Mouse (Mus musculus) kidney, embryonic 14.5 days (tissue): ENCODE measurements around the gene Arhgef11. TPM values are rescaled to one million over a fixed set of nuclear protein-coding genes. Genes with fewer than 3 reads are reported as not detected.
"Not testable (repeated sequence)": the region's sequence is repeated elsewhere in the genome, so short reads cannot be mapped to it uniquely, and the experiment has no call there.

Experiments used
- ATAC-seq: fragments of 200-750 bp; cut with Nextera tagmentation; 2 replicates; pipeline ENCODE4 v1.8.0; 2017; ENCODE audit warnings: moderate number of reproducible peaks, mild to moderate bottlenecking, moderate TSS enrichment, moderate library complexity; ENCODE audit not compliant: low FRiP score, low TSS enrichment
- H3K27ac ChIP-seq: fragments of 300-500 bp; sonication (generic); 2 replicates; pipeline ENCODE4 v1.5.1; 2014; ENCODE audit warnings: low read depth, mild to moderate bottlenecking, low read length, moderate library complexity, mixed read lengths
- H3K27me3 ChIP-seq: fragments of 300-500 bp; sonication (generic); 2 replicates; pipeline ENCODE4 v1.6.1; 2014; ENCODE audit warnings: mild to moderate bottlenecking, low read length; ENCODE audit not compliant: control insufficient read depth, insufficient read depth
- H3K36me3 ChIP-seq: fragments of 300-500 bp; sonication (generic); 2 replicates; pipeline ENCODE4 v1.6.1; 2014; ENCODE audit warnings: low read length, mixed read lengths; ENCODE audit not compliant: control insufficient read depth, insufficient read depth
- H3K4me1 ChIP-seq: fragments of 300-500 bp; sonication (generic); 2 replicates; pipeline ENCODE4 v1.6.1; 2014; ENCODE audit warnings: low read length, mixed read lengths; ENCODE audit not compliant: control insufficient read depth, insufficient read depth
- H3K4me2 ChIP-seq: fragments of 300-500 bp; sonication (generic); replicated peaks from 2 replicates; pipeline ENCODE4 v1.6.1; 2014; ENCODE audit warnings: low read depth, mild to moderate bottlenecking, low read length
- H3K4me3 ChIP-seq: fragments of 300-500 bp; sonication (generic); 2 replicates; pipeline ENCODE4 v1.5.1; 2014; ENCODE audit warnings: mild to moderate bottlenecking, low read length
- H3K9ac ChIP-seq: fragments of 300-500 bp; sonication (generic); 2 replicates; pipeline ENCODE4 v1.6.1; 2014; ENCODE audit warnings: low read depth, mild to moderate bottlenecking, low read length, moderate library complexity
- H3K9me3 ChIP-seq: fragments of 300-500 bp; sonication (generic); 2 replicates; pipeline ENCODE4 v1.6.1; 2016; ENCODE audit warnings: low read length; ENCODE audit not compliant: control insufficient read depth
- WGBS: fragments of 180-500 bp; shearing (Covaris S2); extraction: QIAGEN DNeasy Blood & Tissue Kit; methylation state at CpG from one replicate; pipeline ENCODE4 v1.1.7; 2014; 5-methylcytosine and 5-hydroxymethylcytosine counted together
- polyA plus RNA-seq: library from polyadenylated mRNA; unstranded; fragments of >200 nt; fragmentation: Nextera tagmentation; extraction: Ambion mirVana; gene quantifications from 2 replicates; pipeline ENCODE4 v1.2.1, GENCODE M21; 2014

The Arhgef11 gene
- polyA plus RNA-seq: 11.0 and 21.9 TPM in 2 replicates

GRCm38 (mm10) chr3:87616957-87617810 lies at the start of gene Arhgef11:
Gene Arhgef11 (plus strand): TSS chr3:87617559.
- WGBS: 1% methylated on average over 83 of the region's 101 CpGs

DNA sequence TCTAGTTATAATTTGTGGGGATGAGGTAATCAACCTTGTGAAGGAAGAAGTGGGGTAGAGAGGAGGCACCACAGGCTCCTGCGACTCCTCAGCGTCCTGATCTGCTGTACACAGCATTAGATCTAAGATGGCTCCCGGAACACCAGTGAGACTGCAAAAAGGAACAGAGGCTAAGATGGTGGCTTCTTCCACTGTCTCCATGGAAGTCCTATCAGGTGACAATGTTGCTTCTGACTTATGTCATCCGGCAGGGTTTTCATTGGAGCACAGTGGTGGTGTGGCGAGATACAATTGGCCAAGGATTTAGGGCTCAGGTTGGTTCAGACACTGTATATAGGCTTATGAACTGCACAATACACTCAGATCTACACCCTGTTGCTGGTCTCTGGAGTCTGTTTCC lies 48.7 kb upstream of the Arhgef11 start:
- H3K9ac ChIP-seq: no peak overlapping the region
- no peak for ATAC-seq
- no peaks in the 10 kb centered on the region for H3K4me1 ChIP-seq
- H3K36me3 ChIP-seq: no peaks in the 10 kb centered on the region
- H3K27ac ChIP-seq: no peak overlapping the region
- H3K9me3 ChIP-seq: no peaks in the 10 kb centered on the region
- no peak overlapping the region for H3K4me3 ChIP-seq
- H3K4me2 ChIP-seq: no peak overlapping the region
- H3K27me3 ChIP-seq: no peaks in the 10 kb centered on the region
- WGBS: 94% methylated on average over 5 of the region's 5 CpGs

More at GRCm38 (mm10) chr3:87616957-87617810, at the start of gene Arhgef11:
- no peaks in the 10 kb centered on the region for H3K27me3 ChIP-seq
- H3K4me1 ChIP-seq: peaks cover 30% of the 10 kb centered on the region
- peak within 1 kb of the TSS; percentile 91 for H3K27ac ChIP-seq
- ATAC-seq: peak; percentile 95
- peak within 1 kb of the TSS; percentile 87 for H3K4me2 ChIP-seq
- H3K9ac ChIP-seq: peak within 1 kb of the TSS; percentile 91
- peak within 1 kb of the TSS; percentile 79 for H3K4me3 ChIP-seq
- no peaks in the 10 kb centered on the region for H3K9me3 ChIP-seq
- no peaks in the 10 kb centered on the region for H3K36me3 ChIP-seq

GRCm38 (mm10) chr3:87575766-87576165 lies 41.6 kb upstream of the Arhgef11 start:
- ATAC-seq: no peak
- no peak overlapping the region for H3K9ac ChIP-seq
- H3K36me3 ChIP-seq: no peaks in the 10 kb centered on the region
- H3K27ac ChIP-seq: no peak overlapping the region
- no peaks in the 10 kb centered on the region for H3K9me3 ChIP-seq
- H3K27me3 ChIP-seq: no peaks in the 10 kb centered on the region
- H3K4me2 ChIP-seq: no peak overlapping the region
- WGBS: 24% methylated on average over 6 of the region's 6 CpGs
- no peaks in the 10 kb centered on the region for H3K4me1 ChIP-seq
- H3K4me3 ChIP-seq: no peak overlapping the region

DNA sequence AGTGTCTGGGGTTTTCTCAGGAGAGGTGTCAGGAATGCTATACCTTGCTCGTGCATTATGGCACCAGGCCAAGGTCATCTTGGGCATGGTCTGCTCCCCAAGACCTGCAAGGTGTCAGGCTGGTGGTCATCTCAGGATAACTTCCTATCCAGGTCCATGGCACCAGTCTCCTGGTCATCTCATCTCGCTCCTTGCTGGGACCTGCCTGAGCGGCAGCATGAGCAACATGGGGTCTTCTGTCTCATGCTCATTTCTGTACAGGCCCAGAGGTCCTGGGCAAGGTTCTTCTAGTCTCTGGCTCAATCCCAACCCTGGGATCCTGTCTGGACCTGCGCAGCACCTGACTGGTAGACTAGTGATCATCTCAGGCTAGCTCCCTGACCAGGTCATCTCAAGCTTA lies 35.1 kb upstream of the Arhgef11 start:
- Histone ChIP-seq H3K4me3 (no peak overlapping the region), H3K27me3 (no peaks in the 10 kb centered on the region), H3K4me2 (no peak overlapping the region), H3K4me1 (no peaks in the 10 kb centered on the region), H3K27ac (no peak overlapping the region), H3K9ac (no peak overlapping the region), H3K9me3 (no peaks in the 10 kb centered on the region), H3K36me3 (no peaks in the 10 kb centered on the region)
- WGBS: 91% methylated on average over 4 of the region's 4 CpGs
- ATAC-seq: no peak

DNA sequence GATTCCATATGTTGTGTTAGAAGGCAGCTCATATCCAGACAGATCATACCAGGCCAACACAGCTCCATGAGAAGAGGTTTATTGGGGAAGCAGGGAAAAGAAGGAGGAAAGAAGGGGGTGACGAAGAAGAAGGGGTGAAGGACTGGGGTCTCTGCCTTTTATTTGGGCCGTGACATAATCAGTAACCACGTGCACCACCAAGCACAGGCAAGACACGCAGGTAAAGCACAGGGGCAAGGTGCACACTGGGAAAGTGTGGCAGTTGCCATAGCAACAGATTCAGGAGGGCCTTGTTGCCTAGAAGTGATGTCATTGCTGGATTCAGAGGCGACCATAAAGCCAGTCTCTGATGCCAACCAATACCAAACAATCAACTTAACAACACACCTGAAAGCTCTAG lies 23.6 kb upstream of the Arhgef11 start:
- Histone ChIP-seq H3K27me3 (no peaks in the 10 kb centered on the region), H3K4me3 (no peak overlapping the region), H3K36me3 (no peaks in the 10 kb centered on the region), H3K4me2 (no peak overlapping the region), H3K9ac (no peak overlapping the region), H3K27ac (no peak overlapping the region), H3K9me3 (no peaks in the 10 kb centered on the region), H3K4me1 (no peaks in the 10 kb centered on the region)
- ATAC-seq: no peak
- 72% methylated on average over 5 of the region's 5 CpGs for WGBS

- H3K27me3 ChIP-seq, H3K27ac ChIP-seq, H3K4me2 ChIP-seq, ATAC-seq, H3K9me3 ChIP-seq, H3K36me3 ChIP-seq, H3K9ac ChIP-seq, H3K4me3 ChIP-seq, H3K4me1 ChIP-seq: not testable (repeated sequence)
- WGBS: 74% methylated on average over 4 of the region's 4 CpGs
Measured at GRCm38 (mm10) chr3:87595328-87595727, 22.0 kb upstream of the Arhgef11 start.

- not testable (repeated sequence) for H3K9ac ChIP-seq, H3K4me1 ChIP-seq, H3K27me3 ChIP-seq, ATAC-seq, H3K27ac ChIP-seq, H3K4me3 ChIP-seq, H3K36me3 ChIP-seq, H3K4me2 ChIP-seq, H3K9me3 ChIP-seq
- WGBS: 95% methylated on average over 15 of the region's 15 CpGs
Measured at GRCm38 (mm10) chr3:87601077-87601476, 16.3 kb upstream of the Arhgef11 start.

DNA sequence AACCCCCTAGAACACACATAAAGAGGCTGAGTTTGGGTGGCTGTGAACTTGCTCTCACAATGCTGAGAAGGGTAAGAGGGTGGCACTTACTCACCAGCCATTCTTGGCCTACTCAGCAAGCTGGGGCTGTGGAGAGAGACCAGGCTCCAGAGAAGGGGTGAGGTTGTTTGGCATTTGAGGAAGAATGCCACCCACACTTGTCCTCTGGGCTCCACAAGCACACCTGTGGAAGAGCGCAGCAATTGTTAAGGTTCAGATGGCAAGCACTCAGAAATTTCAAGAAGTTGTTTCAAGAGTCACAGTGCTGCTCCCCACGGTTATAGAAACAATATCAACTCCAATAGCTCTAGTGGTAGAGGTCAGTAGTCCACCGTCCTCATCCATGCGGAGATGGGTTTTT lies 1.0 kb upstream of the Arhgef11 start:
- Histone ChIP-seq H3K36me3 (no peaks in the 10 kb centered on the region), H3K4me3 (no peak overlapping the region), H3K9ac (0 out of 2 replicates have a peak overlapping the region, but pooled peaks have one; percentile 91), H3K4me1 (peaks cover 28% of the 10 kb centered on the region), H3K27me3 (no peaks in the 10 kb centered on the region), H3K27ac (no peak overlapping the region; the same call in 1 of the 2 replicates), H3K9me3 (no peaks in the 10 kb centered on the region), H3K4me2 (no peak overlapping the region; the same call in 1 of the 2 replicates)
- 46% methylated on average over 4 of the region's 4 CpGs for WGBS
- ATAC-seq: no peak

DNA sequence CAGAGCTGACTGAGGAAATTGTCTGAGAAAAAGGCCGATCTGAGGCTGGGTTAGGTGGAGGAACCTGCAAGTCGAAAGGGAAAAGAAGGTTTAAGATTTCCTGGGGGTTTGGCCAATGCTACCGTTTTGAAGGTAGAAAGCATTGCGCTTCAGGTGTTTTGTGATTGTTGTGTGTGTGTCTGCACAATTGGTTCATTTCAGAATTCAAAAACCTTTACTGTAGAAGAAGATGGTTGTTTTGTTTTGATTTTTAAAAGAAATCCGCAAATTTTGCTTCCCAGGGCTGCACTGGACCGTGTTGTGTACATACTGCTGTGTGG lies 412 bp downstream of the Arhgef11 start:
- Histone ChIP-seq H3K4me3 (peak overlapping the region; percentile 79), H3K4me2 (peak overlapping the region; percentile 87), H3K36me3 (no peaks in the 10 kb centered on the region), H3K9me3 (no peaks in the 10 kb centered on the region), H3K27ac (peak overlapping the region; percentile 90), H3K27me3 (no peaks in the 10 kb centered on the region), H3K4me1 (peaks cover 30% of the 10 kb centered on the region), H3K9ac (peak overlapping the region; percentile 91)
- WGBS: 2% methylated on average over 6 of the region's 6 CpGs
- no peak for ATAC-seq
